Mouse (Mus musculus): ENCODE data around the gene Akap12. TPM values are rescaled to one million over a fixed set of nuclear protein-coding genes. Genes with fewer than 3 reads are reported as not detected.

Gene Akap12
- polyA plus RNA-seq, 1 experiment from 2014 or later = 31.9 TPM

Other genes starting within 250 kb of the Akap12 start
- gene Zbtb2, start 121.7 kb downstream of the Akap12 start, polyA plus RNA-seq (2014; fragmentation: Nextera tagmentation; extraction: Ambion mirVana) = 12.7 and 17.5 TPM in 2 replicates
- 44.5 and 45.7 TPM in 2 replicates for gene Rmnd1, start 166.0 kb downstream of the Akap12 start, polyA plus RNA-seq (2014; fragmentation: Nextera tagmentation; extraction: Ambion mirVana)
- gene Armt1, start 166.1 kb downstream of the Akap12 start, polyA plus RNA-seq (2014; fragmentation: Nextera tagmentation; extraction: Ambion mirVana) = 9.2 and 14.7 TPM in 2 replicates
- gene Ccdc170, start 216.1 kb downstream of the Akap12 start, polyA plus RNA-seq (2014; fragmentation: Nextera tagmentation; extraction: Ambion mirVana) = 0.11 and 0.14 TPM in 2 replicates

Data from midbrain, embryonic 14.5 days (tissue).